Comparison of ENCODE assay signal across 8 mouse cellular contexts in the genomic region with DNA sequence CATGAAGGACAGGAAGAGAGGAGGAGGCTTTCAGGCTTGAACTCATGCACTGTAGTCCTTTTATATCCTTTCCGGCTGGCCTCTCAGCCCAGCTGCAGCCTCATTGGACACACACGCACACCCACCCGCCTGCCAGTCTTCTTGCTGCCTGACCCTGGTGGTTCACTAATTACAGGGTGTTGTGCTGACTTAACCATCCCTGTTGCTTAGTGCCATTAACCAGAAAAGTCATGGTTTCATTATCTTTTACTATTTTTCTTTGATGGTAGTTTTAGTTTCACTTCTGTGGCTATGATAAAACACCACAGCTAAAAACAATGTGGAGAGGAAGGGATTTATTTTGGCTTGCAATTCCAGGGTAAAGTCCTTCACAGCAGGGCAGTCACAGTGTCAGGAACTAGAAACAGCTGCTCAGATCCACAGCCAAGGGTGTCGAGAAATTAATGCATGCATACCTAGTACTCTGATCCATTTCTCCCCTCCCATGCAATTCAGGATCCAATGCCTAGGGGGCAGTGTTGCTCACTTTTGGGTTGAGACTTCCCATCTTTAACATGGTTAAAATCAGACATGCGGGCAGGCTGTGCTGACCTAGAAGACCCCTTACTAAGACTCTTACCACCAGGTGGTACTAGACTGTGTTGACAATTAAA. TPM values are rescaled to one million over a fixed set of nuclear protein-coding genes. Genes with fewer than 3 reads are reported as not detected.
DNase-seq lines count a peak whose midpoint lies in the region; ATAC-seq and TF ChIP-seq lines count a peak whose summit lies in the region.

No protein-coding gene starts in this region.

- H3K9ac ChIP-seq in heart, postnatal 0 days (replicated peaks; ENCODE audit: low read depth, low read length) = no peak overlapping the region
- no peak overlapping the region for H3K9ac ChIP-seq in lung, postnatal 0 days (replicated peaks; ENCODE audit: low read depth)
- no peak overlapping the region for H3K9ac ChIP-seq in forebrain, embryonic 14.5 days (ENCODE audit: low read length)

- no peaks in the 10 kb centered on the region for H3K9me3 ChIP-seq in heart, postnatal 0 days (replicated peaks; ENCODE audit: control insufficient read depth, low read length)
- H3K9me3 ChIP-seq in lung, postnatal 0 days (ENCODE audit: low read length) = no peaks in the 10 kb centered on the region
- no peaks in the 10 kb centered on the region for H3K9me3 ChIP-seq in forebrain, embryonic 14.5 days (replicated peaks; ENCODE audit: control insufficient read depth, low read length)

- TF ChIP-seq EP300 in heart, postnatal 0 days (IDR thresholded peaks at IDR 0.05; ENCODE audit: low read depth) = no peak
- TF ChIP-seq EP300 in lung, postnatal 0 days (IDR thresholded peaks at IDR 0.05) = no peak

- H3K4me2 ChIP-seq in heart, postnatal 0 days (ENCODE audit: low read depth, low read length) = no peak overlapping the region
- H3K4me2 ChIP-seq in lung, postnatal 0 days (replicated peaks; ENCODE audit: low read depth, low read length) = no peak overlapping the region
- H3K4me2 ChIP-seq in forebrain, embryonic 14.5 days (ENCODE audit: low read length) = no peak overlapping the region

- DNase-seq in heart, postnatal 0 days (ENCODE audit: low spot score) = no peak
- no peak for DNase-seq in heart, adult 11 months
- DNase-seq in B cell, adult 2 months = peak; percentile 39 to 49
- DNase-seq in lung, postnatal 0 days (ENCODE audit: low spot score) = no peak
- no peak for DNase-seq in right cerebral cortex, postnatal 10 days (ENCODE audit: low spot score in 2 of 2)
- no peak for DNase-seq in forebrain, embryonic 14.5 days (ENCODE audit: low spot score)
- no peak for DNase-seq in Muller cell, postnatal 12 days (ENCODE audit: inconsistent ontology term)

- peak; percentile 42 for TF ChIP-seq CTCF in heart, postnatal 0 days (IDR thresholded peaks at IDR 0.05; ENCODE audit: low read depth)
- peak; percentile 61 for TF ChIP-seq CTCF in lung, postnatal 0 days (IDR thresholded peaks at IDR 0.05)

- no peak overlapping the region for H3K4me3 ChIP-seq in heart, postnatal 0 days (ENCODE audit: low read depth, low read length)
- H3K4me3 ChIP-seq in brown adipose tissue, adult 24 weeks (ENCODE audit: insufficient read depth, low read depth, low read length) = 0 out of 2 replicates have a peak overlapping the region, but pooled peaks have one; percentile 13
- H3K4me3 ChIP-seq in lung, postnatal 0 days (ENCODE audit: low read depth, low read length) = no peak overlapping the region
- no peak overlapping the region for H3K4me3 ChIP-seq in forebrain, embryonic 14.5 days (ENCODE audit: low read depth, low read length)

- WGBS in heart, postnatal 0 days = 87% methylated on average over 5 of the region's 5 CpGs
- 73% methylated on average over 5 of the region's 5 CpGs for WGBS in lung, postnatal 0 days
- 69% methylated on average over 5 of the region's 5 CpGs for WGBS in forebrain, embryonic 14.5 days

- no peak overlapping the region for H3K27ac ChIP-seq in heart, postnatal 0 days (ENCODE audit: low read depth)
- H3K27ac ChIP-seq in brown adipose tissue, adult 24 weeks (replicated peaks; ENCODE audit: low read depth, low read length) = no peak overlapping the region
- H3K27ac ChIP-seq in lung, postnatal 0 days (ENCODE audit: low read length) = no peak overlapping the region
- no peak overlapping the region for H3K27ac ChIP-seq in forebrain, embryonic 14.5 days (ENCODE audit: low read depth, low read length)

- no peaks in the 10 kb centered on the region for H3K4me1 ChIP-seq in heart, postnatal 0 days (ENCODE audit: control insufficient read depth, insufficient read depth)
- H3K4me1 ChIP-seq in brown adipose tissue, adult 24 weeks (ENCODE audit: control insufficient read depth, insufficient read depth, insufficient read length, low read length) = no peaks in the 10 kb centered on the region; the same call in 1 of the 2 replicates
- no peaks in the 10 kb centered on the region for H3K4me1 ChIP-seq in lung, postnatal 0 days (ENCODE audit: insufficient read depth, low read depth, low read length)
- no peaks in the 10 kb centered on the region for H3K4me1 ChIP-seq in forebrain, embryonic 14.5 days (ENCODE audit: control insufficient read depth, insufficient read depth, low read length)

- no peaks in the 10 kb centered on the region for H3K27me3 ChIP-seq in heart, postnatal 0 days (ENCODE audit: control insufficient read depth, insufficient read depth, low read length)
- H3K27me3 ChIP-seq in lung, postnatal 0 days (replicated peaks; ENCODE audit: insufficient read depth, low read length) = no peaks in the 10 kb centered on the region
- H3K27me3 ChIP-seq in forebrain, embryonic 14.5 days (replicated peaks; ENCODE audit: control insufficient read depth, insufficient read depth, low read length) = no peaks in the 10 kb centered on the region

- no peak for ATAC-seq in heart, postnatal 0 days (ENCODE audit: insufficient read depth, low read depth)
- ATAC-seq in lung, postnatal 0 days = no peak
- no peak for ATAC-seq in forebrain, embryonic 14.5 days

- H3K36me3 ChIP-seq in heart, postnatal 0 days (replicated peaks; ENCODE audit: control insufficient read depth, insufficient read depth, low read length) = no peaks in the 10 kb centered on the region
- no peaks in the 10 kb centered on the region for H3K36me3 ChIP-seq in lung, postnatal 0 days (ENCODE audit: insufficient read depth, low read length)
- no peaks in the 10 kb centered on the region for H3K36me3 ChIP-seq in forebrain, embryonic 14.5 days (ENCODE audit: control insufficient read depth, insufficient read depth, low read length)

RNA-seq across cellular contexts. Expression of a gene that starts 12.6 kb away (rescaled TPM):
- 3.7 and 11.1 TPM in 2 replicates for total RNA-seq in heart, postnatal 0 days (2014; rRNA removed; ENCODE audit: low replicate concordance)
- 6.9 and 7.6 TPM in 2 replicates for polyA plus RNA-seq in heart, postnatal 0 days (2015; fragmentation: Nextera tagmentation; extraction: Ambion mirVana)
- polyA plus RNA-seq in brown adipose tissue, adult 24 weeks (2012; ENCODE audit: insufficient read depth, insufficient read length, missing spikeins) = 12.7 and 15.9 TPM in 2 replicates
- 15.0 and 15.4 TPM in 2 replicates for polyA plus RNA-seq in lung, postnatal 0 days (2015; fragmentation: Nextera tagmentation; extraction: Ambion mirVana)
- 3.8 and 4.4 TPM in 2 replicates for polyA plus RNA-seq in forebrain, embryonic 14.5 days (2014; fragmentation: Nextera tagmentation; extraction: Ambion mirVana)

RNA-seq across cellular contexts. Expression of a gene that starts 42.8 kb away (rescaled TPM):
- total RNA-seq in heart, postnatal 0 days (2014; rRNA removed; ENCODE audit: low replicate concordance) = not detected in 2 replicates
- 0.23 and 0.83 TPM in 2 replicates for polyA plus RNA-seq in heart, postnatal 0 days (2015; fragmentation: Nextera tagmentation; extraction: Ambion mirVana)
- 2.1 and 12.9 TPM in 2 replicates for polyA plus RNA-seq in brown adipose tissue, adult 24 weeks (2012; ENCODE audit: insufficient read depth, insufficient read length, missing spikeins)
- 0.36 and 1.2 TPM in 2 replicates for polyA plus RNA-seq in lung, postnatal 0 days (2015; fragmentation: Nextera tagmentation; extraction: Ambion mirVana)
- polyA plus RNA-seq in forebrain, embryonic 14.5 days (2014; fragmentation: Nextera tagmentation; extraction: Ambion mirVana) = not detected in 2 replicates

Comparison
In these comparisons a context has a peak if more than half of its experiments do, and no peak if none do; other contexts are left out.
1. DNase-seq: peak in B cell, adult 2 months (2 of 2); none in heart, postnatal 0 days (single experiment), heart, adult 11 months (single experiment), lung, postnatal 0 days (single experiment), right cerebral cortex, postnatal 10 days (0 of 2), forebrain, embryonic 14.5 days (single experiment) and Muller cell, postnatal 12 days (single experiment).